Mouse (Mus musculus): ENCODE results near the gene Rhog. TPM values are rescaled to one million over a fixed set of nuclear protein-coding genes. Genes with fewer than 3 reads are reported as not detected.

The Rhog gene
- total and polyA plus RNA-seq, 3 experiments = 12.2 to 118 (median 22.7) TPM

DNA sequence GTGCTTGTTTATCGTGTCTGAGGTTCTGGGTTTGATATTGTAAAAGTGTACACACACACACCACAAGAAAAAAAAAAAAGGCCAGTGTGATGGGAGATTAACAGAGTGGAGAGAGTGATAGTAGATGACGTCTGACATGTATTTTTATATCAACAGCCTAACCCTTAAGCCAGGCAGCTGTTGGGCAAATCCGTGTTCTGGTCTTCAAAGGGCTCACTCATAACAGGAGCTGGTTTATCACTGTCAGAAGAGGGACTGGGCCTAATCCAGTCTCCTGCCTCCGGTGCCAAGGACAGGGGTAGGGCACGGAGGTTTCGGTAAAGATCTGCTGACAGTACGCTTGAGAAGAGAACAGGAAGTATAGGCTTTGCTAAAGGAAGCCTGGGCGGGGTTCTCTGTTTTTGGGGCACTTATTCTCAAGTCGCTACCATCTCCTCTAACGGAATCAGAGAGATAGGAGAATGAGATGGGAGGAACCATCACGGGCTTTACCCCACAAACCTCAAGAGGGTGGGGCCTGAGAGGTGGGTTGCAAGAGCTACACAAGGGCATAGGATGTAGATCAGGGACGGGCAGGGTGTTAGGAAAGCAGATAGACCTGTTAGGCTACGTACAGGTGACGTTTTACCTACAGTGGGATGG, 10.7 kb upstream of the Rhog start:
- dilution Hi-C loops (cut with MboI; ENCODE audit: extremely low pct_ligation_motif_present, extremely low pct_unique_long_range_greater_than_20kb, low sequenced_read_pairs) = no loop called here
- peaks cover 6% of the 10 kb centered on the region for H3K27me3 ChIP-seq (replicated peaks)
- DNase-seq (ENCODE audit: extremely low read depth) = peak; percentile 71
- in situ Hi-C loops (cut with MboI; ENCODE audit: low pct_ligation_motif_present, low pct_unique_long_range_greater_than_20kb, low sequenced_read_pairs) = loop anchor here (5.0 to 25.0 kb wide), 2 partner anchors 156 to 604 kb away; partner anchors contain the start of gene Clpb
- peaks cover 0 to 20% of the 10 kb centered on the region in 2 experiments; a peak in 2 of 4 replicates for H3K4me1 ChIP-seq (ENCODE audit: control insufficient read depth in 1 of 2, insufficient read depth in 2 of 2)
- peak overlapping the region; percentile 37 to 78 (median 64) for H3K4me3 ChIP-seq (replicated peaks in 1 of 3; ENCODE audit: low read depth in 2 of 3, low read length in 2 of 3, poor library complexity in 1 of 3)
- peak overlapping the region; percentile 55 for H3K9ac ChIP-seq (ENCODE audit: insufficient read depth, low read depth)
- no peaks in the 10 kb centered on the region for H3K9me3 ChIP-seq (replicated peaks; ENCODE audit: low read length)
- H3K36me3 ChIP-seq (replicated peaks in 1 of 2; ENCODE audit: control insufficient read depth in 1 of 2, insufficient read depth in 1 of 2, low read length in 1 of 2) = peaks cover 0 to 5% of the 10 kb centered on the region in 2 experiments
- no peak for TF ChIP-seq BHLHE40 (IDR thresholded peaks at IDR 0.05; ENCODE audit: low read depth, low read length)
- no peak for TF ChIP-seq SIN3A (IDR thresholded peaks at IDR 0.05; ENCODE audit: low read length)
- no peak for TF ChIP-seq JUN (IDR thresholded peaks at IDR 0.05; ENCODE audit: insufficient read depth, low read depth, low read length)
- TF ChIP-seq POLR2A (IDR thresholded peaks at IDR 0.05; ENCODE audit: low read depth, low read length) = peak; percentile 66
- no peak for TF ChIP-seq POLR2AphosphoS2 (IDR thresholded peaks at IDR 0.05; ENCODE audit: low read depth, low read length)
- no peak for TF ChIP-seq JUND (conservative IDR thresholded peaks at IDR 0.05; ENCODE audit: low read depth, low read length)
- no peak for TF ChIP-seq USF2 (conservative IDR thresholded peaks at IDR 0.05; ENCODE audit: low read depth, low read length)
- TF ChIP-seq CHD1 (IDR thresholded peaks at IDR 0.05; ENCODE audit: low read depth, low read length) = no peak
- TF ChIP-seq MXI1 (IDR thresholded peaks at IDR 0.05; ENCODE audit: low read depth, low read length) = no peak
- TF ChIP-seq ZNF384 (IDR thresholded peaks at IDR 0.05; ENCODE audit: low read depth, low read length) = no peak
- TF ChIP-seq MAZ (IDR thresholded peaks at IDR 0.05; ENCODE audit: low read depth, low read length) = no peak
- TF ChIP-seq IRF4 (IDR thresholded peaks at IDR 0.05; ENCODE audit: low read depth, low read length) = no peak
- no peak for TF ChIP-seq MAFK (IDR thresholded peaks at IDR 0.05; ENCODE audit: insufficient replicate concordance, low read length)
- TF ChIP-seq PAX5 (IDR thresholded peaks at IDR 0.05; ENCODE audit: low read length) = no peak
- no peak for TF ChIP-seq RAD21 (IDR thresholded peaks at IDR 0.05; ENCODE audit: low read depth, low read length)
- no peak for TF ChIP-seq EP300 (IDR thresholded peaks at IDR 0.05; ENCODE audit: low read length)
- no peak for TF ChIP-seq MAX (IDR thresholded peaks at IDR 0.05; ENCODE audit: low read length)
- TF ChIP-seq E2F4 (IDR thresholded peaks at IDR 0.05; ENCODE audit: insufficient replicate concordance, low read depth, low read length) = no peak
- no peak for TF ChIP-seq SMC3 (IDR thresholded peaks at IDR 0.05; ENCODE audit: low read depth, low read length)
- no peak for TF ChIP-seq HCFC1 (IDR thresholded peaks at IDR 0.05; ENCODE audit: low read depth, low read length)
- no peak for TF ChIP-seq CTCF (conservative IDR thresholded peaks at IDR 0.05 in 1 of 2, IDR thresholded peaks at IDR 0.05 in 1 of 2; ENCODE audit: low read depth in 2 of 2, low read length in 2 of 2)
- TF ChIP-seq ZKSCAN1 (IDR thresholded peaks at IDR 0.05; ENCODE audit: borderline replicate concordance, low read depth, low read length) = no peak
- TF ChIP-seq ZC3H11A (IDR thresholded peaks at IDR 0.05; ENCODE audit: low read depth, low read length) = no peak
- TF ChIP-seq NELFE (IDR thresholded peaks at IDR 0.05; ENCODE audit: low read depth, low read length) = 0 out of 2 replicates have a peak, but pooled peaks have one; percentile 6
- TF ChIP-seq MYC (IDR thresholded peaks at IDR 0.05; ENCODE audit: low read depth, low read length) = no peak
- no peak for TF ChIP-seq GABPA (IDR thresholded peaks at IDR 0.05; ENCODE audit: insufficient replicate concordance, low read depth, low read length)
- TF ChIP-seq UBTF (IDR thresholded peaks at IDR 0.05; ENCODE audit: low read depth, low read length) = 0 out of 2 replicates have a peak, but pooled peaks have one; percentile 30
- TF ChIP-seq TCF12 (IDR thresholded peaks at IDR 0.05; ENCODE audit: low read depth, low read length) = peak; percentile 43; the same call in 1 of the 2 replicates
- peak; percentile 54; the same call in 1 of the 2 replicates for TF ChIP-seq ELF1 (IDR thresholded peaks at IDR 0.05; ENCODE audit: low read depth, low read length)
- no peak for TF ChIP-seq CHD2 (IDR thresholded peaks at IDR 0.05; ENCODE audit: low read length)
- 0 out of 2 replicates have a peak, but pooled peaks have one; percentile 42 for TF ChIP-seq TBP (conservative IDR thresholded peaks at IDR 0.05; ENCODE audit: low read depth, low read length)
- no peak for TF ChIP-seq RCOR1 (conservative IDR thresholded peaks at IDR 0.05; ENCODE audit: low read depth, low read length)
- TF ChIP-seq ZMIZ1 (IDR thresholded peaks at IDR 0.05; ENCODE audit: low read depth, low read length) = peak; percentile 45; the same call in 1 of the 2 replicates
- no peak for TF ChIP-seq KAT2A (IDR thresholded peaks at IDR 0.05; ENCODE audit: insufficient replicate concordance, low read length)
- TF ChIP-seq MEF2A (IDR thresholded peaks at IDR 0.05; ENCODE audit: borderline replicate concordance, low read depth, low read length) = no peak
- TF ChIP-seq USF1 (IDR thresholded peaks at IDR 0.05; ENCODE audit: low read depth, low read length) = no peak
- no peak for TF ChIP-seq NRF1 (IDR thresholded peaks at IDR 0.05; ENCODE audit: low read depth, low read length)
- TF ChIP-seq ETS1 (conservative IDR thresholded peaks at IDR 0.05; ENCODE audit: low read depth, low read length) = no peak
- no peaks in the 10 kb centered on the region for H3K79me2 ChIP-seq (replicated peaks; ENCODE audit: control insufficient read depth, extremely low read depth, insufficient read depth, poor library complexity, severe bottlenecking)
- H3K4me2 ChIP-seq (ENCODE audit: insufficient read depth, low read depth, poor library complexity, severe bottlenecking) = peak overlapping the region; percentile 72
- peak overlapping the region; percentile 77 for H3K27ac ChIP-seq (ENCODE audit: insufficient read depth, low read depth)

Measured in CH12.LX (cell line).